Mouse (Mus musculus) lung, postnatal 0 days (tissue): ENCODE data around the gene Kpna3. TPM values are rescaled to one million over a fixed set of nuclear protein-coding genes. Genes with fewer than 3 reads are reported as not detected.

ENCODE experiments used
- ATAC-seq: fragments of 200-750 bp; cut with Nextera tagmentation; 2 replicates; pipeline ENCODE4 v1.8.0; 2017; ENCODE audit warnings: moderate library complexity
- DNase-seq: peaks from one replicate; pipeline ENCODE4 v3.0.0-alpha.2; 2016; ENCODE audit warnings: low spot score
- H3K27ac ChIP-seq: fragments of 300-500 bp; sonication (generic); 2 replicates; pipeline ENCODE4 v1.5.1; 2014; ENCODE audit warnings: antibody characterized with exemption, mild to moderate bottlenecking, low read length, mixed read lengths
- H3K27me3 ChIP-seq: fragments of 300-500 bp; sonication (generic); replicated peaks from 2 replicates; pipeline ENCODE4 v1.6.1; 2014; ENCODE audit warnings: low read length, mixed read lengths; ENCODE audit not compliant: insufficient read depth
- H3K36me3 ChIP-seq: fragments of 300-500 bp; sonication (generic); 2 replicates; pipeline ENCODE4 v1.6.1; 2014; ENCODE audit warnings: low read length, mixed read lengths; ENCODE audit not compliant: insufficient read depth
- H3K4me1 ChIP-seq: fragments of 300-500 bp; sonication (generic); 2 replicates; pipeline ENCODE4 v1.6.1; 2014; ENCODE audit warnings: antibody characterized with exemption, low read depth, low read length, mixed read lengths; ENCODE audit not compliant: insufficient read depth
- H3K4me2 ChIP-seq: fragments of 300-500 bp; sonication (generic); replicated peaks from 2 replicates; pipeline ENCODE4 v1.6.1; 2014; ENCODE audit warnings: low read depth, mild to moderate bottlenecking, low read length, moderate library complexity, mixed read lengths
- H3K4me3 ChIP-seq: fragments of 300-500 bp; sonication (generic); 2 replicates; pipeline ENCODE4 v1.5.1; 2014; ENCODE audit warnings: low read depth, low read length
- H3K9ac ChIP-seq: fragments of 300-500 bp; sonication (generic); replicated peaks from 2 replicates; pipeline ENCODE4 v1.6.1; 2014; ENCODE audit warnings: low read depth, mild to moderate bottlenecking
- H3K9me3 ChIP-seq: fragments of 300-500 bp; sonication (generic); 2 replicates; pipeline ENCODE4 v1.6.1; 2016; ENCODE audit warnings: low read length, mixed read lengths
- CTCF ChIP-seq: IDR thresholded peaks from 2 replicates; pipeline ENCODE4 v1.5.1; 2016; ENCODE audit warnings: antibody characterized with exemption, mild to moderate bottlenecking
- EP300 ChIP-seq: IDR thresholded peaks from 2 replicates; pipeline ENCODE4 v1.6.1; 2016; ENCODE audit warnings: antibody characterized with exemption, mild to moderate bottlenecking, control low read depth
- WGBS: fragments of 180-500 bp; shearing (Covaris S2); extraction: QIAGEN DNeasy Blood & Tissue Kit; methylation state at CpG from one replicate; pipeline ENCODE4 v1.1.7; 2014; 5-methylcytosine and 5-hydroxymethylcytosine counted together
- polyA plus RNA-seq: library from polyadenylated mRNA; unstranded; fragments of >200 nt; fragmentation: Nextera tagmentation; extraction: Ambion mirVana; gene quantifications from 2 replicates; pipeline ENCODE4 v1.2.1, GENCODE M21; 2015

Gene Kpna3
- polyA plus RNA-seq, 1 experiment from 2014 or later, result 14.8 TPM

GRCm38 (mm10) chr14:61425080-61425665, 14.5 kb downstream of the Kpna3 start:
- H3K27ac ChIP-seq, result no peak overlapping the region
- TF ChIP-seq CTCF (no peak), EP300 (no peak)
- H3K4me3 ChIP-seq, result no peak overlapping the region
- no peaks in the 10 kb centered on the region for H3K4me1 ChIP-seq
- H3K36me3 ChIP-seq, result no peaks in the 10 kb centered on the region
- 93% methylated on average over 2 of the region's 2 CpGs for WGBS
- H3K27me3 ChIP-seq, result no peaks in the 10 kb centered on the region
- DNase-seq (no peak), ATAC-seq (no peak)
- H3K4me2 ChIP-seq, result no peak overlapping the region
- no peaks in the 10 kb centered on the region for H3K9me3 ChIP-seq
- no peak overlapping the region for H3K9ac ChIP-seq

GRCm38 (mm10) chr14:61415719-61416118, 24.0 kb downstream of the Kpna3 start:
- H3K9ac ChIP-seq, result no peak overlapping the region
- ATAC-seq (no peak), DNase-seq (no peak)
- no peak overlapping the region for H3K4me2 ChIP-seq
- no peaks in the 10 kb centered on the region for H3K36me3 ChIP-seq
- no peak overlapping the region for H3K4me3 ChIP-seq
- no peaks in the 10 kb centered on the region for H3K27me3 ChIP-seq
- H3K27ac ChIP-seq, result no peak overlapping the region
- no peak for TF ChIP-seq EP300
- TF ChIP-seq CTCF, result no peak
- 59% methylated on average over 4 of the region's 4 CpGs for WGBS
- H3K9me3 ChIP-seq, result no peaks in the 10 kb centered on the region
- H3K4me1 ChIP-seq, result no peaks in the 10 kb centered on the region

- WGBS, result 65% methylated on average over 5 of the region's 5 CpGs
- TF ChIP-seq CTCF (no peak), EP300 (no peak)
- Histone ChIP-seq H3K27ac (no peak overlapping the region), H3K9ac (no peak overlapping the region), H3K9me3 (no peaks in the 10 kb centered on the region), H3K4me3 (no peak overlapping the region), H3K4me1 (0 out of 2 replicates have a peak, but pooled peaks cover 3% of the 10 kb centered on the region), H3K4me2 (no peak overlapping the region), H3K27me3 (no peaks in the 10 kb centered on the region), H3K36me3 (no peaks in the 10 kb centered on the region)
- no peak for ATAC-seq
- no peak for DNase-seq
Observed at GRCm38 (mm10) chr14:61415311-61415710, 24.4 kb downstream of the Kpna3 start.

GRCm38 (mm10) chr14:61414808-61415207, 24.9 kb downstream of the Kpna3 start:
- no peak for ATAC-seq
- Histone ChIP-seq H3K27ac (no peak overlapping the region), H3K27me3 (no peaks in the 10 kb centered on the region), H3K4me2 (no peak overlapping the region), H3K4me3 (no peak overlapping the region), H3K9me3 (no peaks in the 10 kb centered on the region), H3K9ac (no peak overlapping the region), H3K4me1 (0 out of 2 replicates have a peak, but pooled peaks cover 3% of the 10 kb centered on the region), H3K36me3 (no peaks in the 10 kb centered on the region)
- WGBS, result 19% methylated on average over 1 of the region's 1 CpGs
- TF ChIP-seq CTCF (no peak), EP300 (no peak)
- no peak for DNase-seq

- Histone ChIP-seq H3K27ac (no peak overlapping the region), H3K4me2 (no peak overlapping the region), H3K9ac (no peak overlapping the region), H3K4me3 (no peak overlapping the region), H3K36me3 (no peaks in the 10 kb centered on the region), H3K9me3 (no peaks in the 10 kb centered on the region), H3K4me1 (0 out of 2 replicates have a peak, but pooled peaks cover 3% of the 10 kb centered on the region), H3K27me3 (no peaks in the 10 kb centered on the region)
- TF ChIP-seq EP300 (no peak), CTCF (no peak)
- no peak for ATAC-seq
- 84% methylated on average over 5 of the region's 5 CpGs for WGBS
- no peak for DNase-seq
Observed at GRCm38 (mm10) chr14:61414199-61414598, 25.5 kb downstream of the Kpna3 start.

- Histone ChIP-seq H3K4me3 (no peak overlapping the region), H3K36me3 (no peaks in the 10 kb centered on the region), H3K9me3 (no peaks in the 10 kb centered on the region), H3K9ac (no peak overlapping the region), H3K4me1 (0 out of 2 replicates have a peak, but pooled peaks cover 3% of the 10 kb centered on the region), H3K4me2 (no peak overlapping the region), H3K27ac (no peak overlapping the region), H3K27me3 (no peaks in the 10 kb centered on the region)
- no peak for TF ChIP-seq EP300
- TF ChIP-seq CTCF, result no peak
- 60% methylated on average over 3 of the region's 3 CpGs for WGBS
- ATAC-seq, result no peak
- DNase-seq, result no peak
Observed at GRCm38 (mm10) chr14:61413686-61414085, 26.0 kb downstream of the Kpna3 start.
